ENCODE assay signal across 8 mouse cellular contexts in the genomic region with DNA sequence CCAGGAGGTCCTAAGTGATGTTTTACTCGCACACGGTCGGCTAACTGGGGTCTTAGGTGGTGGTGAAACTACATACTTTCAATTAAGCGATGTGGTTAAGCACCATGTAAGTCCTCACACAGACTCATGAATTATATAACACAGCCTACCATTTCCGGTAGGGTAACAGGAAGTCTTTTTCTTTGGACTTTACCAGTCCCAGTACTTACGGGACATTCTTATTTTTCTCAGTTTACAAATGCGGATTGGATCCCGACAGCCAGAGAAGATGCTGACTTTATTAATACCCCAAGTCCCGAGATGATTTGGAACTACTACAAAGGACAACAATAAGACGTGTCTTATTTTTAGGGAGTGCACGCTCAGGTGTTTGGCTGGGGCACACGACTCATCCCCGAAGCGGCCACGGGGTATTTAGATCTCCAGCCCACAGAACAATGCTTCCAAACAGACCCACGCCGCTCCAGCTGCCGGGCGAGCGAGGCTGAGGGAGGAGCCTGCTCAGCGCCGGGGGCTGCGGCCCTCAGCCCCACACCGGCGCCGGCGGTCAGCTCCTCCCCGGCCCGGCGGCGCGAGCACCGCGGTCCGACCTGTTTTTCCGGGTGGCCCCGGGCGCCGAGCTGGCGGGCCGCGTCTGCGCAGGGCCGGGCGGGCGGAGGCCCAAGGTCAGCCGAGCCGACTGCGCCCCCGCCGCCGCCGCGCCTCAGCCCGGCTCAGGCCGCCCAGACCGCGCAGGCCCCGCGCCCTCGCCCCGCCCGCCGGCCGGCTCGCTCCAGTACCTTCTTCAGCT. TPM values are rescaled to one million over a fixed set of nuclear protein-coding genes. Genes with fewer than 3 reads are reported as not detected.
DNase-seq lines count a peak whose midpoint lies in the region; ATAC-seq and TF ChIP-seq lines count a peak whose summit lies in the region.

No protein-coding gene starts in this region.

- H3K4me3 ChIP-seq in heart, adult 2 months: peak overlapping the region; percentile 77
- H3K4me3 ChIP-seq in left cerebral cortex, adult 2 months: peak overlapping the region; percentile 67
- H3K4me3 ChIP-seq in midbrain, embryonic 11.5 days (ENCODE audit: low read depth, low read length): peak overlapping the region; percentile 96

- no peaks in the 10 kb centered on the region for H3K27me3 ChIP-seq in heart, adult 2 months (ENCODE audit: control insufficient read depth, insufficient read depth, low read length)
- no peaks in the 10 kb centered on the region for H3K27me3 ChIP-seq in midbrain, embryonic 11.5 days (ENCODE audit: control insufficient read depth, insufficient read depth, low read length)

- DNase-seq in heart, adult 2 months: peak in 1 of 2 experiments; percentile 17
- no peak for DNase-seq in heart, postnatal 25 days (ENCODE audit: low spot score)
- peak; percentile 53 for DNase-seq in ES-CJ7 (ENCODE audit: low read depth, low spot score)
- DNase-seq in embryo, embryonic 11.5 days (ENCODE audit: low read depth, low spot score): peak; percentile 7
- DNase-seq in left cerebral cortex, adult 2 months (ENCODE audit: extremely low spot score in 1 of 2, low spot score in 2 of 2): peak in 1 of 2 experiments; percentile 10
- DNase-seq in midbrain, embryonic 11.5 days (ENCODE audit: low spot score, missing footprints): peak; percentile 90
- DNase-seq in thymus, postnatal 4 days: peak; percentile 18

- H3K4me1 ChIP-seq in heart, adult 2 months (ENCODE audit: control insufficient read depth, insufficient read depth, low read length): peaks cover 6% of the 10 kb centered on the region
- no peaks in the 10 kb centered on the region for H3K4me1 ChIP-seq in midbrain, embryonic 11.5 days (ENCODE audit: control insufficient read depth, insufficient read depth, low read length)

- peak overlapping the region; percentile 96 for H3K27ac ChIP-seq in heart, adult 2 months
- H3K27ac ChIP-seq in left cerebral cortex, adult 2 months: peak overlapping the region; percentile 95
- peak overlapping the region; percentile 84 for H3K27ac ChIP-seq in midbrain, embryonic 11.5 days (ENCODE audit: low read depth, low read length)

- H3K79me2 ChIP-seq in heart, adult 2 months (replicated peaks; ENCODE audit: control insufficient read depth, insufficient read depth, low read length): 0 out of 2 replicates have a peak, but pooled peaks cover 2% of the 10 kb centered on the region

- peak overlapping the region; percentile 100 for H3K9ac ChIP-seq in heart, adult 2 months (ENCODE audit: low read depth, low read length)
- H3K9ac ChIP-seq in midbrain, embryonic 11.5 days (ENCODE audit: low read length): peak overlapping the region; percentile 93

- H3K4me2 ChIP-seq in midbrain, embryonic 11.5 days: peak overlapping the region; percentile 91

- no peaks in the 10 kb centered on the region for H3K9me3 ChIP-seq in midbrain, embryonic 11.5 days (ENCODE audit: control insufficient read depth, low read length)

- ATAC-seq in hematopoietic stem cell, adult 5-6 weeks (replicated peaks in 1 of 2; ENCODE audit: insufficient read depth in 1 of 2, low FRiP score in 2 of 2, low TSS enrichment in 1 of 2, low read depth in 1 of 2, poor library complexity in 2 of 2, severe bottlenecking in 2 of 2): peak; percentile 37 to 47
- peak; percentile 91 for ATAC-seq in midbrain, embryonic 11.5 days (ENCODE audit: low FRiP score)

- WGBS in heart, adult 2 months: under 1% methylated on average over 43 of the region's 66 CpGs
- WGBS in midbrain, embryonic 11.5 days: under 1% methylated on average over 65 of the region's 66 CpGs

- intact Hi-C loops in heart, adult 2 months (cut with DNase I): loop anchor here (5.0 to 10.0 kb wide), 2 partner anchors 38 to 480 kb away; a partner anchor contains a TSS
- intact Hi-C loops in heart, postnatal 25 days (cut with DNase I): loop anchor here (5.0 to 10.0 kb wide), 3 partner anchors 32 to 480 kb away; a partner anchor contains a TSS
- intact Hi-C loops in left cerebral cortex, adult 2 months (cut with DNase I): no loop called here

- no peak for TF ChIP-seq CTCF in heart, adult 2 months (IDR thresholded peaks at IDR 0.05)
- TF ChIP-seq CTCF in left cerebral cortex, adult 2 months (IDR thresholded peaks at IDR 0.05): no peak

- TF ChIP-seq EP300 in heart, adult 2 months (IDR thresholded peaks at IDR 0.05; ENCODE audit: insufficient read depth, low read depth, low read length): no peak

- no peak for TF ChIP-seq POLR2A in heart, adult 2 months (IDR thresholded peaks at IDR 0.05; ENCODE audit: insufficient read depth, low read depth, low read length)

- peaks cover 49% of the 10 kb centered on the region for H3K36me3 ChIP-seq in heart, adult 2 months (ENCODE audit: control insufficient read depth, insufficient read depth, low read length)
- no peaks in the 10 kb centered on the region for H3K36me3 ChIP-seq in midbrain, embryonic 11.5 days (ENCODE audit: control insufficient read depth, insufficient read depth, low read length)

RNA-seq across cellular contexts. Expression of a gene that starts 0.6 kb away (rescaled TPM):
- total RNA-seq in heart, adult 2 months (2021): 100 to 1,000 TPM; 250 to 278 TPM
- polyA plus RNA-seq in heart, adult 2 months (2012; rRNA removed): 30.2 and 51.2 TPM in 2 replicates
- 100 to 1,000 TPM; 220 to 258 TPM for total RNA-seq in heart, postnatal 25 days (2021)
- 127 and 153 TPM in 2 replicates for total RNA-seq in hematopoietic stem cell, adult 5-6 weeks (2017)
- total RNA-seq in left cerebral cortex, adult 2 months (2021): 100 to 1,000 TPM; 175 to 199 TPM
- 201 and 217 TPM in 2 replicates for polyA plus RNA-seq in midbrain, embryonic 11.5 days (2014; fragmentation: Nextera tagmentation; extraction: Ambion mirVana)
